29 mouse cellular contexts compared by ENCODE assay signal in the genomic region with DNA sequence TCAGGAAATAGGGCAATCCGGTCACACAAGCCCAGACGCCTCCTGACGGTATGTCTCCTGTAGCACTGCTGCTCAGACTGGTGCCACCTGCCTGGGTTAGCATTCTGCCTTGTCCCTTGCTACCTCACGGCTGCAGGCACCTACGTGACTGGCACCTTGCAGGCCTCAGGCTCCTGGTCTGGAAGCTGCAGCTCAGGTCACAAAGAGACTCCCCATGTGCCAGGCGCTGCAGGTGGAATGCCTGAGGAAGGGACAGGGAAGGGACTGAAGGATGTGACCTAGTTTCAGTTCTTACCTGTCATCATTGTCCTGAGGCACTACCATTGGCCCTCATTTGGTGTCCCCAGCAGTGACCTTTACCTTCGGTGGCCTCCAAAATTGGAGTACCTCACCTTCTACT.
DNase-seq lines count a peak whose midpoint lies in the region; TF ChIP-seq lines count a peak whose summit lies in the region.
"Had no signal": no experiment of that assay in that cellular context is flagged by ENCODE, and none has a peak within 500 bp of the region (broad histone marks: within the 10 kb centered on the region; RNA-seq: fewer than 3 reads in every experiment).

No protein-coding gene starts in this region.

- peak; percentile 59 to 63 for DNase-seq in cerebellum, adult 2 months
- no peak for DNase-seq in cerebellum, postnatal 14 days
- peak; percentile 31 for DNase-seq in CD4-positive helper T cell, adult 2 months (ENCODE audit: low read depth, low spot score)
- DNase-seq in ES-E14 (ENCODE audit: low read depth, low spot score), result no peak
- peak; percentile 58 for DNase-seq in cerebellum, postnatal 25 days
- DNase-seq in adrenal gland, adult (ENCODE audit: inconsistent age in 2 of 2, low spot score in 1 of 2), result no peak
- no peak for DNase-seq in hindbrain, embryonic 10.5 days (ENCODE audit: low spot score)
- DNase-seq: adrenal gland, adult 2 months; gastrocnemius, postnatal 36 days; heart, adult 18-20 months; heart, postnatal 10 days; kidney, adult 8-10 months; kidney, postnatal 4 days; layer of hippocampus, postnatal 36 days; left cerebral cortex, postnatal 4 days; liver, postnatal 0 days; lung, postnatal 36 days; retina, postnatal 1 day; right cerebral cortex, postnatal 14 days; thymus, postnatal 25 days had no signal

- peaks cover 15% of the 10 kb centered on the region for H3K4me1 ChIP-seq in cerebellum, adult 2 months (ENCODE audit: control insufficient read depth, insufficient read depth, low read length)
- no peaks in the 10 kb centered on the region for H3K4me1 ChIP-seq in ES-E14 (ENCODE audit: control insufficient read depth in 2 of 2, insufficient read depth in 2 of 2, low read length in 2 of 2, poor library complexity in 1 of 2)
- H3K4me1 ChIP-seq in hindbrain, embryonic 10.5 days (replicated peaks), result 0 out of 2 replicates have a peak, but pooled peaks cover 2% of the 10 kb centered on the region
- H3K4me1 ChIP-seq: intestine, embryonic 15.5 days; liver, embryonic 12.5 days had no signal

- TF ChIP-seq POLR2A in cerebellum, adult 2 months (IDR thresholded peaks at IDR 0.05; ENCODE audit: borderline replicate concordance, insufficient read depth, low read length), result no peak

- WGBS in cerebellum, adult 2 months, result 23% methylated on average over 7 of the region's 7 CpGs
- WGBS in hindbrain, embryonic 10.5 days, result 90% methylated on average over 7 of the region's 7 CpGs

- H3K4me3 ChIP-seq in cerebellum, adult 2 months (replicated peaks; ENCODE audit: insufficient read depth, low read depth, low read length), result no peak overlapping the region
- no peak overlapping the region for H3K4me3 ChIP-seq in ES-E14 (ENCODE audit: insufficient read depth in 1 of 2, low read depth in 1 of 2, low read length in 2 of 2, poor library complexity in 1 of 2, severe bottlenecking in 1 of 2)
- H3K4me3 ChIP-seq in hindbrain, embryonic 10.5 days, result no peak overlapping the region
- H3K4me3 ChIP-seq: embryonic facial prominence, embryonic 13.5 days; forebrain, embryonic 10.5 days; forebrain, embryonic 15.5 days; heart, embryonic 13.5 days; hindbrain, embryonic 15.5 days; intestine, embryonic 15.5 days; liver, embryonic 12.5 days; neural tube, embryonic 15.5 days had no signal

- in situ Hi-C loops in ES-E14 (cut with MboI; ENCODE audit: low sequenced_read_pairs in 2 of 2, unreplicated experiment in 2 of 2), result no loop called here

- H3K36me3 ChIP-seq in ES-E14 (ENCODE audit: control insufficient read depth, insufficient read depth, low read length, poor library complexity, severe bottlenecking), result no peaks in the 10 kb centered on the region
- H3K36me3 ChIP-seq in hindbrain, embryonic 10.5 days, result no peaks in the 10 kb centered on the region
- H3K36me3 ChIP-seq: embryonic facial prominence, embryonic 13.5 days; forebrain, embryonic 10.5 days; forebrain, embryonic 15.5 days; heart, embryonic 13.5 days; hindbrain, embryonic 15.5 days; intestine, embryonic 15.5 days; liver, embryonic 12.5 days; neural tube, embryonic 15.5 days had no signal

- no peaks in the 10 kb centered on the region for H3K9me3 ChIP-seq in ES-E14 (ENCODE audit: control insufficient read depth, insufficient read depth, low read depth, low read length)
- H3K9me3 ChIP-seq in hindbrain, embryonic 10.5 days, result no peaks in the 10 kb centered on the region
- H3K9me3 ChIP-seq: embryonic facial prominence, embryonic 13.5 days; forebrain, embryonic 10.5 days; forebrain, embryonic 15.5 days; heart, embryonic 13.5 days; hindbrain, embryonic 15.5 days; intestine, embryonic 15.5 days; liver, embryonic 12.5 days; neural tube, embryonic 15.5 days had no signal

- no peak overlapping the region for H3K9ac ChIP-seq in ES-E14 (ENCODE audit: insufficient read depth, low read depth, low read length, poor library complexity, severe bottlenecking)
- H3K9ac ChIP-seq: embryonic facial prominence, embryonic 13.5 days; forebrain, embryonic 15.5 days; heart, embryonic 13.5 days; hindbrain, embryonic 15.5 days; intestine, embryonic 15.5 days; liver, embryonic 12.5 days; liver, postnatal 0 days; neural tube, embryonic 15.5 days had no signal

- no peak; the same call in 1 of the 2 replicates for TF ChIP-seq CTCF in cerebellum, adult 2 months (IDR thresholded peaks at IDR 0.05; ENCODE audit: borderline replicate concordance, insufficient read depth, low read depth, low read length)

- no peaks in the 10 kb centered on the region for H3K27me3 ChIP-seq in cerebellum, adult 2 months (ENCODE audit: control insufficient read depth, insufficient read depth, low read length)
- no peaks in the 10 kb centered on the region for H3K27me3 ChIP-seq in hindbrain, embryonic 10.5 days (ENCODE audit: insufficient read depth, poor library complexity, severe bottlenecking)
- H3K27me3 ChIP-seq: embryonic facial prominence, embryonic 13.5 days; forebrain, embryonic 15.5 days; heart, embryonic 13.5 days; hindbrain, embryonic 15.5 days; intestine, embryonic 15.5 days; liver, embryonic 12.5 days; neural tube, embryonic 15.5 days had no signal

- H3K27ac ChIP-seq in cerebellum, adult 2 months (ENCODE audit: insufficient read depth, low read length), result peak overlapping the region; percentile 26
- H3K27ac ChIP-seq in ES-E14 (ENCODE audit: insufficient read depth, low read depth, low read length, poor library complexity, severe bottlenecking), result peak overlapping the region; percentile 3; the same call in 1 of the 2 replicates
- H3K27ac ChIP-seq in hindbrain, embryonic 10.5 days, result no peak overlapping the region
- H3K27ac ChIP-seq: embryonic facial prominence, embryonic 13.5 days; forebrain, embryonic 10.5 days; forebrain, embryonic 15.5 days; heart, embryonic 13.5 days; hindbrain, embryonic 15.5 days; intestine, embryonic 15.5 days; kidney, postnatal 0 days; liver, embryonic 12.5 days; neural tube, embryonic 15.5 days had no signal

TF ChIP-seq in ES-E14, 5 proteins besides CTCF, POLR2A, EP300 and RAD21:
- TF ChIP-seq ZC3H11A (IDR thresholded peaks at IDR 0.05; ENCODE audit: borderline replicate concordance, low read depth, low read length), result no peak
- no peak for TF ChIP-seq ZNF384 (IDR thresholded peaks at IDR 0.05; ENCODE audit: low read depth, low read length)
- no peak for TF ChIP-seq MAFK (IDR thresholded peaks at IDR 0.05; ENCODE audit: insufficient read depth, low read depth, low read length)
- no peak for TF ChIP-seq CHD2 (IDR thresholded peaks at IDR 0.05; ENCODE audit: low read depth, low read length)
- TF ChIP-seq HCFC1 (IDR thresholded peaks at IDR 0.05; ENCODE audit: borderline replicate concordance, insufficient read depth, low read length), result no peak
TF ChIP-seq in ES-E14: peak in this region for 0.

Comparison
In these comparisons a context has a peak if more than half of its experiments do, and no peak if none do; other contexts are left out.
1. DNase-seq: peak in cerebellum, adult 2 months (2 of 2), CD4-positive helper T cell, adult 2 months (single experiment) and cerebellum, postnatal 25 days (2 of 2); none in cerebellum, postnatal 14 days (0 of 2), ES-E14 (single experiment), adrenal gland, adult (0 of 2) and hindbrain, embryonic 10.5 days (single experiment).